Mouse (Mus musculus) G1E (cell line): ENCODE results near the gene Spag7.

ENCODE experiments used
- CTCF ChIP-seq: IDR thresholded peaks from 2 replicates; pipeline ENCODE4 v1.5.1; 2012; ENCODE audit warnings: low read depth, low read length, inconsistent platforms, mixed read lengths
- GATA1 ChIP-seq: IDR thresholded peaks from 2 replicates; pipeline ENCODE4 v1.6.1; 2012; ENCODE audit warnings: borderline replicate concordance, low read length, inconsistent platforms, mixed read lengths
- POLR2AphosphoS5 ChIP-seq: IDR thresholded peaks from 2 replicates; pipeline ENCODE4 v1.6.1; 2012; ENCODE audit warnings: low read depth, low read length, inconsistent platforms; ENCODE audit not compliant: insufficient replicate concordance
- TAL1 ChIP-seq: conservative IDR thresholded peaks from 2 replicates; pipeline ENCODE4 v1.6.1; 2012; ENCODE audit warnings: low read depth, low read length, inconsistent platforms, mixed read lengths

DNA sequence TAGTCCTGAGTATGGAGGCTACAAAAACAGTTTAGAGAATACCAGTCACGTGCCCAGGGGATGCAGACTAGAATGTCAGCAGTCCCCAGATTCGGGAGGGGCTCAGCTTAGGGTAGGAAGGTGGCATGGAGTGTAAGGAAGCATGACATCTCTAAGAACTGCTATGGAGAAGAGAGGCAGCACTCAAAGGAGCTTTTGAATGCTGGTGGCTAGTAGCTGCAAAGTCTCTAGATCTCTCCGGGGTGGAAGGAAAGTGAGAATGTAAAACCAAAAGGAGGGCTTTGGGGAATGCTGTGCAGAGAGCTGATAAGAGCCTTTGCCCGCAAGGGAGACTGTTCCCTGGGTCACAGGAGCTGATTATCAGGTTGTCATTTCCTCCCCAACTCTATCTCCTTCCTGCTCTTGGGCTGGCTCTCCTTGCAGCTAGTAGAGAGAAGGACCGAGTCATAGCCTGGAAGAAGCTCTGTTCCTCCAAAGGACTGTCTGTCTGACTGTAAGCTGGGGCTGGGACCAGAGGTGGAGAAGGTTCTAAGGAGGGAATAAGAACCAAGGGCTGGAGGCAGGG is 30.4 kb downstream of the Spag7 start, which contains the start of gene Gp1ba:
- TF ChIP-seq CTCF (no peak), POLR2AphosphoS5 (no peak), GATA1 (no peak), TAL1 (peak; percentile 75)
